Mouse (Mus musculus): Measurements from ENCODE around the gene Hap1.
"Not testable (repeated sequence)": the region's sequence is repeated elsewhere in the genome, so short reads cannot be mapped to it uniquely, and the experiment has no call there.

The Hap1 gene

GRCm38 (mm10) chr11:100360175-100360574 lies 4.2 kb upstream of the Hap1 start:
- no peak for DNase-seq (ENCODE audit: extremely low read depth, low read depth, low spot score)

- no peak for DNase-seq (ENCODE audit: extremely low read depth, low read depth, low spot score)
Measured at GRCm38 (mm10) chr11:100357408-100357807, 1.5 kb upstream of the Hap1 start.

DNA sequence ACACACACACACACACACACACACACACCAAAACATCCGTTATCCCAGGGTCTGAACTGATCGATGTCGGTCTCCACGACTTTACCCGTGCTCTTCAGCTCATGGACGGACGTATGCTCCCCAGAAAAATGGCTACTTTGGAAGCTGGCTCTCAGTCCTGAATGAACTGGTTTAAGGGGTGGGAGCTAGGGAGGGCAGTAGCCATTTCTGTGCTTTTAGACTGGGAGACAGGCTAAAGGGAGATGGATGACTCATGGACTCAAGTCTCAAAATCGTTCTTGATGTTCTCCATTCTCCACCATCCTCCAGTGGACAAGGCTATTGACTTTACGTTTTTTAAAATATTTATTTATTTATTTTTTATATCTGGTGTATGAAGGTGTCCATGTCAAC lies 887 bp upstream of the Hap1 start:
- no peak for DNase-seq (ENCODE audit: extremely low read depth, low read depth, low spot score)

DNA sequence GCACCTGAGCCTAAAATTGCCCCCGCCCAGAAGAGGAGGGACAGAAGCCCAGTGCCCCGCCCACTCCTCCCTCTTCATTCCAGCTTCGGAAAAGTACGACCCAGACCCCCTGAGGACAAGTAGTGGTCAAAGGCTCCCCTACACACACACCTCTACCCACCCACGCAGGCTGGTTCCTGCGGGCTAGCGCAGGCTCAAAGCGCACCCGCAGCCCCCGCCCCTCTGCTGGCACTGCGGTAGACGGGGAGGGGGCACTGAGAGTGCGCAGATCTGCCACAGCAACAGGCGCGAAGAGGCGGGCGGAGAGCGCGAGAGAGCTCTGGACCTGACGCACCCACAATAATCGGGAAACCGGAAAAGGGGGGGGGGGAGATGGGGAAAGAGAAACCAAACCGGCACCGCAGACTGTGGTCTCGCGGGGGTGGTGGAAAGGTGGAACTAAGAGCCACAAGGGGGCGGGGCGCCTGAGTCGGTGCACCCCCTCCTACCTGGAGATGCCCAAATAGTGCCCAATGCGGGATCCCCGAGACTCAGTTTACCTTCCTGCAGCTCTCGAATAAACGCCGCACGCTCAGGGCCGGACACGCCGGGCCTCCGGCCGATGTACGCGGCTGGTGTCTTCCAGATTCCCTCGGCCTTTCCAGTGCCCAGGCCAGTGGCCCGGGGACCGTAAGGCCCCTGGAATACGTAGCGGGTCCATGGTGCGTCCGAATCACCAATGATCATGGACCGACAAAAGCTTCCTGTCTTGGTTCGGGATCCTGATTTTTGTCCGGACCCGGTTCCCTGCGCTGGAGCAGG lies 577 bp downstream of the Hap1 start:
- DNase-seq (ENCODE audit: extremely low read depth, low read depth, low spot score): no peak

- DNase-seq (ENCODE audit: extremely low read depth, low read depth, low spot score): no peak
Measured at GRCm38 (mm10) chr11:100352076-100352857, 3.7 kb downstream of the Hap1 start.

- no peak for DNase-seq (ENCODE audit: extremely low read depth, low read depth, low spot score)
Measured at GRCm38 (mm10) chr11:100344269-100344668, 11.7 kb downstream of the Hap1 start.

GRCm38 (mm10) chr11:100335731-100336130 lies 20.2 kb downstream of the Hap1 start:
- no peak for DNase-seq (ENCODE audit: extremely low read depth, low read depth, low spot score)

- DNase-seq (ENCODE audit: extremely low read depth, low read depth, low spot score): no peak
Measured at GRCm38 (mm10) chr11:100333944-100334457, 21.9 kb downstream of the Hap1 start, which contains the start of gene Gast. Gene Gast, plus strand, starts transcription at chr11:100334407.

GRCm38 (mm10) chr11:100332766-100333515 lies 23.0 kb downstream of the Hap1 start:
- DNase-seq (ENCODE audit: extremely low read depth, low read depth, low spot score): no peak

- DNase-seq (ENCODE audit: extremely low read depth, low read depth, low spot score): not testable (repeated sequence)
Measured at GRCm38 (mm10) chr11:100330816-100331375, 25.0 kb downstream of the Hap1 start.

DNA sequence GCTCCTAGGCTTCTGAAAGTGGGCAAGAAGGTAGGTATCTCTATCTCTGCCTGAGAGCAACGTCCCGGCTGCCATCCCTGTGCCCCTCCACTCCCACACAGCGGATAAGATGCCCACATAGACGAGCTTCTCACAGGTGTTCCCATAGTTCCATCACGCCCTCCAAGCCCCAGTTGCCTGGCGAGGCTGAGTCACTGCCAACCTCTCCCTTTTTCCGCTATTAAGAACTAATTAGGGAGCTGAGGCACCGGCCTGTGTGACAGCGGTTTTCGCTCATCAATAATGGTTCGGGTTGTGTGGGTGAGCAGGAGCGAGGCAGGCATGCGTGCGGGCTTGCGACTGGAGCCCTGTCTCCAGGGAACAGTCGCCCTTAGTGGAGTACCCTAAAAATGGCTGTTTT lies 25.7 kb downstream of the Hap1 start:
- no peak for DNase-seq (ENCODE audit: extremely low read depth, low read depth, low spot score)

DNA sequence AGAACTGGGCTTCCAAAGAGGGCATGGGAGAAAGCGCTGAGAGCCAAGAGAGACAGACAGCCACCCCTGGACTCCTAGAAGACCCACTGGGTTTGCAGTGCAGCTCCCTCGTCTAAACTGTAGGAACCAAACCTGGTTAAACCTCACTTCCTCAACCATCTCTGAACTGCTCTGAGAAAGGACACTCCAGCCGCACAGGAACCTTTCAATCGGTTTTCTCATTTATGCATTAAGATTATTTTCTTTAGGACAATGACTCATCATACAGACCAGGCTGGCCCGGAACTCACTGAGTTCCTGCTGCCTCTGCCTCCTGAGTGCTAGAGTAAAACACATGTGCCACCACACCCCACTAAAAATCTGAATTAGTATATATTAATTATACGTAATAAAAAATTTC lies 28.2 kb downstream of the Hap1 start:
- DNase-seq (ENCODE audit: extremely low read depth, low read depth, low spot score): no peak

- DNase-seq (ENCODE audit: extremely low read depth, low read depth, low spot score): no peak
Measured at GRCm38 (mm10) chr11:100327316-100327715, 28.6 kb downstream of the Hap1 start.

- DNase-seq (ENCODE audit: extremely low read depth, low read depth, low spot score): no peak
Measured at GRCm38 (mm10) chr11:100325062-100325629, 30.8 kb downstream of the Hap1 start.

DNA sequence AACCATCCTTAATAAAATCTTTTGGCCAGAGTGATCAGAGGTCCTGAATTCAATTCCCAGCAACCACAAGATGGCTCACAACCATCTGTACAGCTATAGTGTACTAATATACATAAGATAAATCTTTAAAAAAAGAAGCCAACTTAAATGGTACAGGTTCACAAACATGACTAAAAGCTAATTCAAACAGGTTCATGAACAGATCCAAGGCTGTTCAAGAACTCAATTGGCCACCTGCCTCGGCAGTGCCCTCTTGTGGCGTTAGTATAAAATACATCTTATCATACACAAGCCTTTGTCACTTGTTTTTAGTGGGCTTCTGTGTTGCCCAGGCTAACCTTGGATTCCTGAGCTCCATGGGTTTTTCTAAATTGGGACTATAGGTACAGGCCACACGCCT lies 32.4 kb downstream of the Hap1 start:
- no peak for DNase-seq (ENCODE audit: extremely low read depth, low read depth, low spot score)

DNA sequence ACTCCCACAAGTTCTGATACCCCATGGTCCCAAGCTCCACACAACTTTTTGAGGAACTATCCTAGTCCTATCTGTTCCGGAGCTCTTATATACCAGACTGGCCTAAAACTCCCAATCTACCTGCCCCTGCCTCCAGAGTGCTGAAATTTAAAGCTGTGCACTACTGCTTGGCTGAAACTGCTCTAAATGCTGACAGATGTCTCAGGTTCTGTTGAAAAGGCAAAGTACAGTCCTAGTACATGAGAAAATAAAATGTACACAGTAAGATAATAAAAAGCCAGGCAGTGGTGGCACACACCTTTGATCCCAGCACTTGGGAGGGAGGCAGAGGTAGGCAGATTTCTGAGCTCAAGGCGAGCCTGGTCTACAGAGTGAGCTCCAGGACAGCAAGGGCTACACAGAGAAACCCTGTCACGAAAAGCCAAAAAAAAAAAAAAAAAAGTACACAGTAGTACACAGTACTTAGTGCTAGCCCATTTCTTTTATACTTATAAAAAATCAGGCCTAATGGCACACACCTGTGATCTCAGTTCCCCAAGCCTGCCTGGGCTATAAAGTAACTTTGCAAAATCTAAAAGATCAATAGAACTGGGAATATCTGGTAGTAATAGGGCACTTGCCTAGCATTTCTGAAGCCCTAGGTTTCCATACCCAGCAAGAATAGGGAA lies 33.2 kb downstream of the Hap1 start:
- no peak for DNase-seq (ENCODE audit: extremely low read depth, low read depth, low spot score)

GRCm38 (mm10) chr11:100321479-100322305 lies 34.2 kb downstream of the Hap1 start:
- DNase-seq (ENCODE audit: extremely low read depth, low read depth, low spot score): not testable (repeated sequence)

DNA sequence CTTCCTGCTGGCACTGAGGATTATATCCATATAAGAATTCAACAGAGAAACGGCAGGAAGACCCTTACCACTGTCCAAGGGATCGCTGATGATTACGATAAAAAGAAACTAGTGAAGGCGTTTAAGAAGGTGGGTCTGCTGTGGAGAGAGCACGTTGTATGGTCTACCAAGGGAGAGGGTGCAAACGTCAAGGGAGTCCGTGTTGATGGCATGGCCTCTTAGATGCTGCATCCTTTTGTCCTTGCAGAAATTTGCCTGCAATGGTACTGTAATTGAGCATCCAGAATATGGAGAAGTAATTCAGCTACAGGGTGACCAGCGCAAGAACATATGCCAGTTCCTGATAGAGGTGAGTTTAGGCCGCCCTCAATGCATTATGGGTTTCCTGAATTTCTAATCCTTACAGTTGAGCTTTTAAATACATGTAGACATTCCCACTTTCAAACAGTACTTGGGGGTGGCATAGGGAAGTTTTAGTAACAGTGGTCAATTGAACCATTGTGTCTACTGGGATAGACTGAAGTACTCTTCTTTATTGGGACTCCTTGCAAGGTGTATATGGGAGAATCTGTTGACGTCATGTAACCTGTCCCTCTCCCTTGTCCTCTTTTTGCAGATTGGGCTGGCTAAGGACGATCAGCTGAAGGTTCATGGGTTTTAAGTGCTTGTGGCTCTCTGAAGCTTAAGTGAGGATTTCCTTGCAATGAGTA lies 35.1 kb downstream of the Hap1 start:
- not testable (repeated sequence) for DNase-seq (ENCODE audit: extremely low read depth, low read depth, low spot score)

Measured in fat pad, adult 2 months (tissue).